Mouse (Mus musculus) heart, embryonic 16.5 days (tissue): ENCODE measurements around the gene Tsen15. TPM values are rescaled to one million over a fixed set of nuclear protein-coding genes. Genes with fewer than 3 reads are reported as not detected.
"Not testable (repeated sequence)": the region's sequence is repeated elsewhere in the genome, so short reads cannot be mapped to it uniquely, and the experiment has no call there.

Experiments
- ATAC-seq: fragments of 200-750 bp; cut with Nextera tagmentation; replicated peaks from 2 replicates; pipeline ENCODE4 v1.8.0; 2017; ENCODE audit warnings: moderate number of reproducible peaks; ENCODE audit not compliant: insufficient read depth, low FRiP score; ENCODE audit errors: extremely low read depth
- H3K27ac ChIP-seq: fragments of 300-500 bp; sonication (generic); 2 replicates; pipeline ENCODE4 v1.5.1; 2014; ENCODE audit warnings: mild to moderate bottlenecking, low read length, control low read depth, moderate library complexity
- H3K27me3 ChIP-seq: fragments of 300-500 bp; sonication (generic); 2 replicates; pipeline ENCODE4 v1.6.1; 2014; ENCODE audit warnings: low read length, mixed read lengths; ENCODE audit not compliant: control insufficient read depth, insufficient read depth
- H3K36me3 ChIP-seq: fragments of 300-500 bp; sonication (generic); 2 replicates; pipeline ENCODE4 v1.6.1; 2014; ENCODE audit not compliant: control insufficient read depth, insufficient read depth
- H3K4me1 ChIP-seq: fragments of 300-500 bp; sonication (generic); 2 replicates; pipeline ENCODE4 v1.6.1; 2014; ENCODE audit warnings: low read length, mixed read lengths; ENCODE audit not compliant: control insufficient read depth, insufficient read depth
- H3K4me2 ChIP-seq: fragments of 300-500 bp; sonication (generic); 2 replicates; pipeline ENCODE4 v1.6.1; 2014; ENCODE audit warnings: low read depth, mild to moderate bottlenecking, control low read depth, low read length
- H3K4me3 ChIP-seq: fragments of 300-500 bp; sonication (generic); 2 replicates; pipeline ENCODE4 v1.5.1; 2014; ENCODE audit warnings: mild to moderate bottlenecking, control low read depth, low read length
- H3K9ac ChIP-seq: fragments of 300-500 bp; sonication (generic); 2 replicates; pipeline ENCODE4 v1.6.1; 2014; ENCODE audit warnings: low read length, control low read depth
- H3K9me3 ChIP-seq: fragments of 300-500 bp; sonication (generic); replicated peaks from 2 replicates; pipeline ENCODE4 v1.6.1; 2016; ENCODE audit warnings: low read length; ENCODE audit not compliant: control insufficient read depth
- WGBS: fragments of 180-500 bp; shearing (Covaris S2); extraction: QIAGEN DNeasy Blood & Tissue Kit; methylation state at CpG from one replicate; pipeline ENCODE4 v1.1.7; 2014; 5-methylcytosine and 5-hydroxymethylcytosine counted together
- polyA plus RNA-seq: library from polyadenylated mRNA; unstranded; fragments of >200 nt; fragmentation: Nextera tagmentation; extraction: Ambion mirVana; gene quantifications from 2 replicates; pipeline ENCODE4 v1.2.1, GENCODE M21; 2015

Tsen15 gene
- polyA plus RNA-seq, 1 experiment from 2014 or later, result 50.4 TPM

- no peak for ATAC-seq
- H3K36me3 ChIP-seq, result 0 out of 2 replicates have a peak, but pooled peaks cover 4% of the 10 kb centered on the region
- no peak overlapping the region for H3K4me2 ChIP-seq
- H3K9ac ChIP-seq, result no peak overlapping the region
- no peak overlapping the region for H3K4me3 ChIP-seq
- peaks cover 6% of the 10 kb centered on the region; the same call in 1 of the 2 replicates for H3K4me1 ChIP-seq
- H3K9me3 ChIP-seq, result peaks cover 6% of the 10 kb centered on the region; the same call in 1 of the 2 replicates
- 0 out of 2 replicates have a peak, but pooled peaks cover 2% of the 10 kb centered on the region for H3K27me3 ChIP-seq
- 63% methylated on average over 1 of the region's 1 CpGs for WGBS
- H3K27ac ChIP-seq, result no peak overlapping the region
These were observed 12.2 kb upstream of the Tsen15 start for GRCm38 (mm10) chr1:152398708-152399107.

GRCm38 (mm10) chr1:152394956-152395515 lies 8.5 kb upstream of the Tsen15 start:
- no peak for ATAC-seq
- H3K27me3 ChIP-seq, result 0 out of 2 replicates have a peak, but pooled peaks cover 2% of the 10 kb centered on the region
- 0 out of 2 replicates have a peak, but pooled peaks cover 4% of the 10 kb centered on the region for H3K36me3 ChIP-seq
- 71% methylated on average over 4 of the region's 4 CpGs for WGBS
- no peak overlapping the region for H3K27ac ChIP-seq
- no peaks in the 10 kb centered on the region; the same call in 1 of the 2 replicates for H3K4me1 ChIP-seq
- H3K4me2 ChIP-seq, result no peak overlapping the region
- H3K4me3 ChIP-seq, result no peak overlapping the region
- H3K9ac ChIP-seq, result no peak overlapping the region
- peaks cover 6% of the 10 kb centered on the region; the same call in 1 of the 2 replicates for H3K9me3 ChIP-seq

GRCm38 (mm10) chr1:152394137-152394536 lies 7.6 kb upstream of the Tsen15 start:
- Histone ChIP-seq H3K4me1 (no peaks in the 10 kb centered on the region), H3K36me3 (0 out of 2 replicates have a peak, but pooled peaks cover 4% of the 10 kb centered on the region), H3K9me3 (peaks cover 6% of the 10 kb centered on the region; the same call in 1 of the 2 replicates), H3K9ac (no peak overlapping the region), H3K27ac (no peak overlapping the region), H3K4me2 (no peak overlapping the region), H3K27me3 (0 out of 2 replicates have a peak, but pooled peaks cover 2% of the 10 kb centered on the region), H3K4me3 (no peak overlapping the region)
- 85% methylated on average over 3 of the region's 3 CpGs for WGBS
- ATAC-seq, result no peak

- no peaks in the 10 kb centered on the region for H3K27me3 ChIP-seq
- 0 out of 2 replicates have a peak, but pooled peaks cover 3% of the 10 kb centered on the region for H3K4me1 ChIP-seq
- H3K27ac ChIP-seq, result no peak overlapping the region
- H3K9me3 ChIP-seq, result no peaks in the 10 kb centered on the region
- ATAC-seq, result no peak
- H3K36me3 ChIP-seq, result no peaks in the 10 kb centered on the region
- no peak overlapping the region for H3K4me2 ChIP-seq
- H3K4me3 ChIP-seq, result no peak overlapping the region
- H3K9ac ChIP-seq, result no peak overlapping the region
These were observed 2.8 kb upstream of the Tsen15 start for GRCm38 (mm10) chr1:152389271-152389670.

- Histone ChIP-seq H3K4me2 (peak overlapping the region; percentile 59), H3K4me3 (peak overlapping the region; percentile 68), H3K9ac (peak overlapping the region; percentile 83)
- H3K9me3 ChIP-seq, ATAC-seq, H3K36me3 ChIP-seq, H3K4me1 ChIP-seq, H3K27me3 ChIP-seq, H3K27ac ChIP-seq: not testable (repeated sequence)
- WGBS, result 11% methylated on average over 2 of the region's 4 CpGs
These were observed 795 bp downstream of the Tsen15 start for GRCm38 (mm10) chr1:152385693-152386092.

GRCm38 (mm10) chr1:152384589-152384988 lies 1.9 kb downstream of the Tsen15 start:
- H3K27me3 ChIP-seq, result no peaks in the 10 kb centered on the region
- H3K36me3 ChIP-seq, result peaks cover 3% of the 10 kb centered on the region
- 97% methylated on average over 1 of the region's 1 CpGs for WGBS
- no peak overlapping the region for H3K4me3 ChIP-seq
- no peak overlapping the region for H3K9ac ChIP-seq
- ATAC-seq, result no peak
- no peak overlapping the region for H3K4me2 ChIP-seq
- H3K27ac ChIP-seq, result no peak overlapping the region
- no peaks in the 10 kb centered on the region for H3K9me3 ChIP-seq
- H3K4me1 ChIP-seq, result 0 out of 2 replicates have a peak, but pooled peaks cover 3% of the 10 kb centered on the region

GRCm38 (mm10) chr1:152378311-152378710 lies 8.2 kb downstream of the Tsen15 start:
- WGBS, result 89% methylated on average over 5 of the region's 5 CpGs
- no peaks in the 10 kb centered on the region for H3K9me3 ChIP-seq
- H3K27me3 ChIP-seq, result no peaks in the 10 kb centered on the region
- H3K4me1 ChIP-seq, result no peaks in the 10 kb centered on the region
- no peak overlapping the region for H3K27ac ChIP-seq
- no peak overlapping the region for H3K4me2 ChIP-seq
- ATAC-seq, result no peak
- no peak overlapping the region for H3K9ac ChIP-seq
- H3K36me3 ChIP-seq, result peaks cover 9% of the 10 kb centered on the region
- no peak overlapping the region for H3K4me3 ChIP-seq

GRCm38 (mm10) chr1:152369139-152369538 lies 17.3 kb downstream of the Tsen15 start:
- H3K4me1 ChIP-seq, result peaks cover 10% of the 10 kb centered on the region
- no peaks in the 10 kb centered on the region for H3K9me3 ChIP-seq
- peak overlapping the region; percentile 55 for H3K4me2 ChIP-seq
- no peaks in the 10 kb centered on the region for H3K27me3 ChIP-seq
- WGBS, result 23% methylated on average over 4 of the region's 4 CpGs
- H3K4me3 ChIP-seq, result peak overlapping the region; percentile 27; the same call in 1 of the 2 replicates
- peak overlapping the region; percentile 77 for H3K27ac ChIP-seq
- ATAC-seq, result peak; percentile 65
- peak overlapping the region; percentile 33; the same call in 1 of the 2 replicates for H3K9ac ChIP-seq
- peaks cover 5% of the 10 kb centered on the region; the same call in 1 of the 2 replicates for H3K36me3 ChIP-seq

- Histone ChIP-seq H3K9me3 (no peaks in the 10 kb centered on the region), H3K4me1 (peaks cover 10% of the 10 kb centered on the region), H3K27me3 (no peaks in the 10 kb centered on the region), H3K36me3 (peaks cover 5% of the 10 kb centered on the region; the same call in 1 of the 2 replicates), H3K27ac (peak overlapping the region; percentile 77), H3K9ac (peak overlapping the region; percentile 33; the same call in 1 of the 2 replicates), H3K4me3 (peak overlapping the region; percentile 27), H3K4me2 (peak overlapping the region; percentile 55)
- WGBS, result 35% methylated on average over 13 of the region's 13 CpGs
- peak; percentile 79 for ATAC-seq
These were observed 18.0 kb downstream of the Tsen15 start for GRCm38 (mm10) chr1:152368311-152369088.
